Mouse (Mus musculus) hindbrain, embryonic 16.5 days (tissue): ENCODE results near the gene B3gnt2. TPM values are rescaled to one million over a fixed set of nuclear protein-coding genes. Genes with fewer than 3 reads are reported as not detected.

Source experiments
- ATAC-seq: fragments of 200-750 bp; cut with Nextera tagmentation; 2 replicates; pipeline ENCODE4 v1.8.0; 2017; ENCODE audit warnings: moderate TSS enrichment, moderate library complexity
- H3K27ac ChIP-seq: fragments of 300-500 bp; sonication (generic); 2 replicates; pipeline ENCODE4 v1.5.1; 2014; ENCODE audit warnings: low read depth, mild to moderate bottlenecking, control low read depth, low read length, moderate library complexity
- H3K27me3 ChIP-seq: fragments of 300-500 bp; sonication (generic); replicated peaks from 2 replicates; pipeline ENCODE4 v1.6.1; 2014; ENCODE audit warnings: low read length; ENCODE audit not compliant: control insufficient read depth, insufficient read depth
- H3K36me3 ChIP-seq: fragments of 300-500 bp; sonication (generic); 2 replicates; pipeline ENCODE4 v1.6.1; 2014; ENCODE audit warnings: mild to moderate bottlenecking, low read length, moderate library complexity, mixed read lengths; ENCODE audit not compliant: control insufficient read depth, insufficient read depth
- H3K4me1 ChIP-seq: fragments of 300-500 bp; sonication (generic); 2 replicates; pipeline ENCODE4 v1.6.1; 2014; ENCODE audit warnings: low read depth, low read length; ENCODE audit not compliant: control insufficient read depth, insufficient read depth
- H3K4me2 ChIP-seq: fragments of 300-500 bp; sonication (generic); 2 replicates; pipeline ENCODE4 v1.6.1; 2014; ENCODE audit warnings: mild to moderate bottlenecking, low read length, control low read depth, moderate library complexity
- H3K4me3 ChIP-seq: fragments of 300-500 bp; sonication (generic); 2 replicates; pipeline ENCODE4 v1.5.1; 2014; ENCODE audit warnings: mild to moderate bottlenecking, low read length, control low read depth, moderate library complexity
- H3K9ac ChIP-seq: fragments of 300-500 bp; sonication (generic); 2 replicates; pipeline ENCODE4 v1.6.1; 2014; ENCODE audit warnings: low read depth, mild to moderate bottlenecking, control low read depth, low read length, moderate library complexity
- H3K9me3 ChIP-seq: fragments of 300-500 bp; sonication (generic); 2 replicates; pipeline ENCODE4 v1.6.1; 2014; ENCODE audit warnings: mild to moderate bottlenecking, low read length, moderate library complexity; ENCODE audit not compliant: control insufficient read depth
- WGBS: fragments of 180-500 bp; shearing (Covaris S2); extraction: QIAGEN DNeasy Blood & Tissue Kit; methylation state at CpG from one replicate; pipeline ENCODE4 v1.1.7; 2014; 5-methylcytosine and 5-hydroxymethylcytosine counted together
- polyA plus RNA-seq: library from polyadenylated mRNA; unstranded; fragments of >200 nt; fragmentation: Nextera tagmentation; extraction: Ambion mirVana; gene quantifications from 2 replicates; pipeline ENCODE4 v1.2.1, GENCODE M21; 2015

Gene B3gnt2
- polyA plus RNA-seq, 1 experiment from 2014 or later: 2.7 TPM

DNA sequence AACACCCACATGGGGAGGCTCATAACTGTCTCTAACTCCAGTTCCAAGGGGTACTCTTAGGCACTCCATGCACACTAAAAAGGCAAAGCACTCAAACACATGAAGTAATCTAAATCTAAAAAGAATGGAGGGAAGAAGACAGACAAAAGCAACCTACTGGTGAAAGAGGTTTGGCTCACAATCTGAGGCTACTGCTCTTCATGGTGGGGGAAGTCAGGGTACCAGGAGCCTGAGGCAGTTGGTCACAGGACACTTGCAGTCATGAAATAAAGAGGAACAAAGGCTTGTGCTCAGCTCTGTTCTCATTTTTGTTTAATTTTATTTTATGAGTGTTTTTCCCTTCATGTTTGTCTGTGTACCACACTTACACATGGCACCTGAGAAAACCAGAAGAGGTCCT is 45.6 kb downstream of the B3gnt2 start:
- Histone ChIP-seq H3K9me3 (no peaks in the 10 kb centered on the region), H3K27ac (no peak overlapping the region), H3K36me3 (no peaks in the 10 kb centered on the region), H3K4me2 (no peak overlapping the region), H3K4me3 (no peak overlapping the region), H3K9ac (no peak overlapping the region), H3K27me3 (no peaks in the 10 kb centered on the region), H3K4me1 (no peaks in the 10 kb centered on the region)
- ATAC-seq: no peak

DNA sequence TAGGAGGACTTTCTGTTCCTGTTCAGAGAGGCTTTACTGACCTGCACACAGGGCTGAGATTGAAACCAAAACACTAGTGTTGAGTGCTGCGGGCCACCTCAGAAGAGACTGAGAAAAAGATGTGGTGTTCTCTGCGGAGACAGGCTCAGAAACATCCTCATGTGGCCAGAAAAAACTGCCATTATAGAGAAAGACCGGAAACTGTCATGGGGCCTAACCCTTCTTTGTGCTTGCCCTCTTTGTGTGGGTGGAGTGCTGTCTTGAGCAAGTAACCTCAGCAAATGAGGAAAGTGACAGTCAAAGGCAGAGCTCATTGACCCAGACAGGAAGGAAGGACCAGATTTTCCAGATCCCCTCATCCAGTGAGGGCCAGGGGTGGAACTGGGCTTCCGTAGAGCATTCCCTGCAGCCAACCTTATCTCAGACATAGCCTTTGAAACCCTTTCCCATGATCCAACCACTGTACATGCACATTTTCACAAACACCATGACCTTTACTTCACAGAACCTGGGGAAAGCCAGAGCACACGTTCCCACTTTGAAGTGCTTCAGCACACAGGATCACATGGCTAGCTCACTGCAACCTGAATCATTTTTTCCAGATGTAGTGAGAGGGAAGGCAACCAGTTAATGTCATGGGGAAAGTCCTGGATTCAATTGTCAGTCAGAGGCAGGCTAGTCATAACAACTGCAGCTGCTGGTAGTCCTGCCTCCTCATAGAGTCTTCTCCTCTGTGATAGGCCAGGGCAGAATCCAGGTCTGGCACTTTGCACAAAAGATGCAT is 46.6 kb downstream of the B3gnt2 start:
- Histone ChIP-seq H3K27me3 (no peaks in the 10 kb centered on the region), H3K4me2 (no peak overlapping the region), H3K4me1 (no peaks in the 10 kb centered on the region), H3K27ac (no peak overlapping the region), H3K4me3 (no peak overlapping the region), H3K9ac (no peak overlapping the region), H3K9me3 (no peaks in the 10 kb centered on the region), H3K36me3 (no peaks in the 10 kb centered on the region)
- no peak for ATAC-seq
- 89% methylated on average over 5 of the region's 5 CpGs for WGBS

- Histone ChIP-seq H3K9ac (no peak overlapping the region), H3K4me3 (no peak overlapping the region), H3K4me2 (no peak overlapping the region), H3K9me3 (no peaks in the 10 kb centered on the region), H3K27ac (no peak overlapping the region), H3K27me3 (no peaks in the 10 kb centered on the region), H3K4me1 (no peaks in the 10 kb centered on the region), H3K36me3 (no peaks in the 10 kb centered on the region)
- WGBS: 90% methylated on average over 3 of the region's 3 CpGs
- ATAC-seq: no peak
Measured at GRCm38 (mm10) chr11:22813427-22813826, 47.3 kb downstream of the B3gnt2 start.

DNA sequence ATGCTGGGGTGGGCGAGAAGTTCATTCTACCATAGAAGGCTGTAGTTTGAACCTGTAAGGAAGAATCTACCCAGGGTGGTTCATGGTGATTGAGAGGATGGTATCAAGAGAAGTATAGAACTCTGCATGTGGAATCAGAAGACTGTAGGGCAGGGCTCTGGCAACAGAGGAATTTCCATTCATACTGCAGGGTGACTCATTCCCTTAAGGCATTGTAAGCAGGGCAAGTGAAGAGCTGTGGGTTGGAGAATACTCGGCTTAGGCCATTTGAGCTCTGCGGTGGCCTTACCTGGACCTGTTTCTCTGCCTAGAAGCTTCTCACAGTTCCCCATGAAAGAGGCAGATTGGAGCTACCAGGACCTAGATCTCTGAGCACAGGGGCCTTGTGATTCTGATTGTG is 49.3 kb downstream of the B3gnt2 start:
- no peak for ATAC-seq
- no peak overlapping the region for H3K4me2 ChIP-seq
- no peak overlapping the region for H3K9ac ChIP-seq
- no peaks in the 10 kb centered on the region for H3K27me3 ChIP-seq
- H3K4me1 ChIP-seq: no peaks in the 10 kb centered on the region
- no peak overlapping the region for H3K4me3 ChIP-seq
- no peak overlapping the region for H3K27ac ChIP-seq
- no peaks in the 10 kb centered on the region for H3K9me3 ChIP-seq
- no peaks in the 10 kb centered on the region for H3K36me3 ChIP-seq
- 92% methylated on average over 3 of the region's 3 CpGs for WGBS

DNA sequence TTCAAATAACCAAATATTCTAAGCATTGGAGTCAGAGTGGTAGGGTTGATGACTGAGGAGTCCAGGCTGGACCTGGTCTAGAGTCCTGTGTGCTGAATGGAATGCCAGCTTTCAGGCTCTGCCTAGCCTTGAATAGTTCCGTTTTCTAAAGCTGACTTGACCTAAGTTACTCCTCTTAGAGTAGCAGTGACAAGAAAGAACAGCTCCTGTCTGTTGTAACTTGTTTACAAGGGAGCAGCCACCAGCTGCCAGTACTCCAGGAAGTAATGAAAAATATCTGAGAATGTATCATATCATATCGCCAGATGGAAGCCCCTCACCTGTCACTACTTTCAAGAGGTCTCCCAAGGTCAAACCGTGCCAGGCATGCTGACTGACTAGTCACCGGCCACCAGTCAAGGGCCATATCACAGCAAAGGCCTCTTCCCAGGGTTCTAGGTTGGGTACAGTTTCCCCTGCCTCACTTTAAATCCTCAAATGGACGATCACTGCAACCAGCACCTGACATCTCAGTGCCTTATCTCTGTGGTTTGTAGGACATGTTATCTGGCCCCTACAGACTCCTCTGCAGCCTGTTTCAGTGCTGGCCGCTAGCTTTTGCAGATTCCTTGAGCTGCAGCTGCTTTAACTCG is 51.2 kb downstream of the B3gnt2 start:
- H3K9ac ChIP-seq: no peak overlapping the region
- ATAC-seq: no peak
- no peak overlapping the region for H3K4me2 ChIP-seq
- H3K4me3 ChIP-seq: no peak overlapping the region
- H3K27me3 ChIP-seq: no peaks in the 10 kb centered on the region
- H3K27ac ChIP-seq: no peak overlapping the region
- 89% methylated on average over 7 of the region's 7 CpGs for WGBS
- H3K36me3 ChIP-seq: no peaks in the 10 kb centered on the region
- H3K4me1 ChIP-seq: no peaks in the 10 kb centered on the region
- no peaks in the 10 kb centered on the region for H3K9me3 ChIP-seq

DNA sequence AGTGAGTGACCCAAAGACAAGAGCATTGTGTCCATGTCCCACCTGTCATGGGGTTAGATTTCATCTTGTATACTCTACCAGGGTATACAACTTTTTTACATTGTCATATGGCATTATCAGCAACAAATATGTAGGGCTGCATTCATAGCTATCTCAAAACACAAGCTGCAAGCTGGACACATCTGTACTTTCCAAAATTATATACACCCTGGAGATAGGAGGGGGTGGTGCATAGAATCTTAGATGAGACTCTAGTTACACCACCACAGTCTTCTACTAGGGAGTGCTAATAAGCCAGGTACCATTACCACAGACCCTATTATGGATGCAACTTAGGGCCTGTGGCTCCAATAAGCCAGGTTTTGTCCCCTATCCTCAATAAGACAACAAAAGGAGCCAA is 52.7 kb downstream of the B3gnt2 start:
- ATAC-seq: no peak
- no peaks in the 10 kb centered on the region for H3K9me3 ChIP-seq
- H3K9ac ChIP-seq: no peak overlapping the region
- no peak overlapping the region for H3K4me3 ChIP-seq
- H3K36me3 ChIP-seq: no peaks in the 10 kb centered on the region
- H3K4me2 ChIP-seq: no peak overlapping the region
- H3K27me3 ChIP-seq: no peaks in the 10 kb centered on the region
- H3K4me1 ChIP-seq: no peaks in the 10 kb centered on the region
- H3K27ac ChIP-seq: no peak overlapping the region

- Histone ChIP-seq H3K27ac (no peak overlapping the region), H3K9me3 (no peaks in the 10 kb centered on the region), H3K4me3 (no peak overlapping the region), H3K9ac (no peak overlapping the region), H3K4me2 (no peak overlapping the region), H3K27me3 (no peaks in the 10 kb centered on the region), H3K36me3 (no peaks in the 10 kb centered on the region), H3K4me1 (no peaks in the 10 kb centered on the region)
- 83% methylated on average over 1 of the region's 1 CpGs for WGBS
- ATAC-seq: no peak
Measured at GRCm38 (mm10) chr11:22805171-22805570, 55.6 kb downstream of the B3gnt2 start.

DNA sequence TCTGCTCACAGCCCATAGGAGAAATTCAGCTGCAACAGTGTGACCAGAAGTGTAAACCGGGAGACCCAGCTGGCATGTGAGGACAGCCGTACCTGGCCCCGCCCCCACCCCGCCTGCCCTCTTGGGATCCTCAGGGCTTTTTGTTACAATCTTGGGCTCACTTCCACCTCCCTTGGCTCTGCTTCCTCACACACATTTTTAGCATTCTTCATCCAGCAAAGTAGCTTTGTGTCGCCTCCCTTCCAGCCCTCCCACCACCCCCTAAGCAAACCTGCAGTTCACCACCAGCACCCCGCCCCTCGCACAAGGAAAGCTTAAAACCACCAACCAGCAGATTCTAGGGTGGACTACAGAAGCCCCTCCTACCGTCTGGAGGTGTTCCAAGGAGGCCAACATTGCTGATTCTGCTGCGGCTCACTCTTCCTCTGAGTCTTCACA is 60.8 kb downstream of the B3gnt2 start:
- 24% methylated on average over 9 of the region's 9 CpGs for WGBS
- Histone ChIP-seq H3K36me3 (no peaks in the 10 kb centered on the region), H3K27me3 (no peaks in the 10 kb centered on the region), H3K4me3 (no peak overlapping the region), H3K4me2 (0 out of 2 replicates have a peak overlapping the region, but pooled peaks have one; percentile 3), H3K9me3 (no peaks in the 10 kb centered on the region), H3K4me1 (no peaks in the 10 kb centered on the region), H3K27ac (no peak overlapping the region), H3K9ac (no peak overlapping the region)
- ATAC-seq: peak; percentile 48; the same call in 1 of the 2 replicates

GRCm38 (mm10) chr11:22798916-22799315 is 61.8 kb downstream of the B3gnt2 start:
- no peak overlapping the region for H3K4me2 ChIP-seq
- no peak overlapping the region for H3K4me3 ChIP-seq
- H3K9me3 ChIP-seq: no peaks in the 10 kb centered on the region
- no peaks in the 10 kb centered on the region for H3K4me1 ChIP-seq
- H3K9ac ChIP-seq: no peak overlapping the region
- WGBS: 75% methylated on average over 5 of the region's 5 CpGs
- H3K36me3 ChIP-seq: no peaks in the 10 kb centered on the region
- H3K27me3 ChIP-seq: no peaks in the 10 kb centered on the region
- no peak for ATAC-seq
- H3K27ac ChIP-seq: no peak overlapping the region
